Mouse (Mus musculus) ES-Bruce4 (cell line): ENCODE measurements around the gene Uxs1. TPM values are rescaled to one million over a fixed set of nuclear protein-coding genes. Genes with fewer than 3 reads are reported as not detected.

Experiments
- H3K27ac ChIP-seq: 2 replicates; pipeline ENCODE4 v1.5.1; 2012; ENCODE audit warnings: low read length, inconsistent platforms; ENCODE audit not compliant: insufficient read depth
- H3K27me3 ChIP-seq: 2 replicates; pipeline ENCODE4 v1.6.1; 2012; ENCODE audit warnings: mild to moderate bottlenecking, low read length, inconsistent platforms; ENCODE audit not compliant: control insufficient read depth, poor library complexity, insufficient read depth, severe bottlenecking
- H3K36me3 ChIP-seq: 2 replicates; pipeline ENCODE4 v1.6.1; 2012; ENCODE audit warnings: inconsistent platforms, mild to moderate bottlenecking, low read length, moderate library complexity; ENCODE audit not compliant: control insufficient read depth, poor library complexity, insufficient read depth, severe bottlenecking
- H3K4me1 ChIP-seq: one replicate; pipeline ENCODE4 v1.8.1; 2011; ENCODE audit warnings: low read length; ENCODE audit not compliant: control insufficient read depth, insufficient read depth
- H3K4me3 ChIP-seq: 2 replicates; pipeline ENCODE4 v1.5.1; 2011; ENCODE audit warnings: low read depth, mild to moderate bottlenecking, low read length
- H3K9ac ChIP-seq: 2 replicates; pipeline ENCODE4 v1.6.1; 2012; ENCODE audit warnings: low read depth, mild to moderate bottlenecking, inconsistent platforms; ENCODE audit not compliant: poor library complexity, severe bottlenecking
- H3K9me3 ChIP-seq: replicated peaks from 2 replicates; pipeline ENCODE4 v1.6.1; 2012; ENCODE audit warnings: mild to moderate bottlenecking, low read length, inconsistent platforms; ENCODE audit not compliant: control insufficient read depth, poor library complexity, insufficient read depth, severe bottlenecking
- CTCF ChIP-seq: IDR thresholded peaks from one replicate; pipeline ENCODE4 v1.8.1; 2011; ENCODE audit warnings: low read depth, low read length
- EP300 ChIP-seq: IDR thresholded peaks from 2 replicates; pipeline ENCODE4 v1.6.1; 2011; ENCODE audit warnings: low read depth, low read length; ENCODE audit not compliant: insufficient read depth
- POLR2A ChIP-seq: IDR thresholded peaks from one replicate; pipeline ENCODE4 v1.8.1; 2011; ENCODE audit warnings: low read length; ENCODE audit not compliant: insufficient read depth
- polyA plus RNA-seq: library from polyadenylated mRNA; stranded (reverse); fragments of >200 nt; gene quantifications from 2 replicates; pipeline ENCODE4 v1.2.4, GENCODE M21; 2011; ENCODE audit warnings: low read depth; ENCODE audit not compliant: missing spikeins, insufficient read depth, insufficient read length

Uxs1 gene
- polyA plus RNA-seq, 1 experiment: 24.4 TPM

GRCm38 (mm10) chr1:43737812-43738518, 89.6 kb downstream of the Uxs1 start:
- Histone ChIP-seq H3K36me3 (no peaks in the 10 kb centered on the region), H3K27ac (no peak overlapping the region), H3K9me3 (no peaks in the 10 kb centered on the region), H3K9ac (no peak overlapping the region), H3K27me3 (no peaks in the 10 kb centered on the region), H3K4me3 (no peak overlapping the region), H3K4me1 (no peaks in the 10 kb centered on the region)
- TF ChIP-seq POLR2A (no peak), CTCF (no peak), EP300 (no peak)

DNA sequence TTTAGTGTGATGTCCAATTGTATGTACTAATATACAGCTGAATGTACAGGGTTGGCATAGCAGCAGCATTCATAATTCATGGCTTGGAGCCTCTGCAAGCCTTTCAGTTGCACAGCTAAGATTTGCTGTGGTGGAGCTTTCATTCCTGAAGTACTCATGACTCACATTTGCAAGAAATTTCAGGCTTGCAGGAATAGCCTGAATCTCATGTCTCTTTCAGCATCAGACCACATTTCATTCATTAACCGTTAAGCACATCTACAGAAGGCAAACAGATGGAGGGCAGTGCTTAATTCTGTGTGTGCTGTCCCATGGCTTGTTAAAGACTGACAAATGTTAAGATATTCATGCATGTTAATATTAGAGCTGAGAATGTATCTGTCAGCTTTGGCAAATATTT, 94.9 kb downstream of the Uxs1 start:
- Histone ChIP-seq H3K36me3 (no peaks in the 10 kb centered on the region), H3K9ac (no peak overlapping the region), H3K27me3 (no peaks in the 10 kb centered on the region), H3K4me1 (no peaks in the 10 kb centered on the region), H3K9me3 (no peaks in the 10 kb centered on the region), H3K27ac (no peak overlapping the region), H3K4me3 (no peak overlapping the region)
- TF ChIP-seq CTCF: no peak
- TF ChIP-seq EP300: no peak
- no peak for TF ChIP-seq POLR2A

GRCm38 (mm10) chr1:43732100-43732499, 95.5 kb downstream of the Uxs1 start:
- Histone ChIP-seq H3K27me3 (no peaks in the 10 kb centered on the region), H3K27ac (no peak overlapping the region), H3K9ac (no peak overlapping the region), H3K36me3 (no peaks in the 10 kb centered on the region), H3K9me3 (no peaks in the 10 kb centered on the region), H3K4me1 (no peaks in the 10 kb centered on the region), H3K4me3 (no peak overlapping the region)
- TF ChIP-seq CTCF: no peak
- TF ChIP-seq EP300: no peak
- TF ChIP-seq POLR2A: no peak

GRCm38 (mm10) chr1:43730491-43730924, 97.1 kb downstream of the Uxs1 start, which contains the start of gene 1500015O10Rik:
TSS of gene 1500015O10Rik (plus strand) at chr1:43730602.
- peak within 1 kb of the TSS; percentile 19 for H3K4me3 ChIP-seq
- no peaks in the 10 kb centered on the region for H3K36me3 ChIP-seq
- no peak within 1 kb of the TSS for H3K27ac ChIP-seq
- no peak within 1 kb of the TSS for H3K9ac ChIP-seq
- H3K4me1 ChIP-seq: no peaks in the 10 kb centered on the region
- no peaks in the 10 kb centered on the region for H3K27me3 ChIP-seq
- TF ChIP-seq EP300 (no peak), CTCF (no peak), POLR2A (no peak)
- H3K9me3 ChIP-seq: no peaks in the 10 kb centered on the region

DNA sequence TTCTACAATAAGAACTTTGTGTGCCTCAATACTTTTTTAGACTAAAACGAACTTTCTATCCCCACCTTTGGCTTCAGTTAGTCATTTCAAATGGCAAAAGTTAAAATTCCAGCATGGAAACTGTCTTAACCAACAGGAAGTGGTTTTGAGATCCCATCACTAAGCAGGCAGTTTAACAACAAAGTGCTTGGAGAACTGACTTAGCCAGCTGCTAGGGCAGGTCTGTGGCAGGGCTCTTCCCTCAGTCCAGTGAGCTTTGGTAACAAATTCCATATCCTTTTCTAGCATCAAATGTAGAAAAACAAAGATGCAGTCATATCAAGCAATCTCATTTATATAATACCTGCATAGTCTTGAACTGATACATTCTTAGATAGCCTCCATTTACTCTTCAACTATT, 105.1 kb downstream of the Uxs1 start:
- Histone ChIP-seq H3K9me3 (no peaks in the 10 kb centered on the region), H3K27ac (no peak overlapping the region), H3K27me3 (no peaks in the 10 kb centered on the region; the same call in 1 of the 2 replicates), H3K36me3 (no peaks in the 10 kb centered on the region), H3K9ac (no peak overlapping the region), H3K4me3 (no peak overlapping the region), H3K4me1 (no peaks in the 10 kb centered on the region)
- TF ChIP-seq POLR2A: no peak
- TF ChIP-seq EP300: no peak
- TF ChIP-seq CTCF: no peak

- no peak overlapping the region for H3K4me3 ChIP-seq
- no peaks in the 10 kb centered on the region for H3K4me1 ChIP-seq
- no peaks in the 10 kb centered on the region for H3K36me3 ChIP-seq
- H3K27ac ChIP-seq: no peak overlapping the region
- H3K9ac ChIP-seq: no peak overlapping the region
- H3K9me3 ChIP-seq: no peaks in the 10 kb centered on the region
- H3K27me3 ChIP-seq: no peaks in the 10 kb centered on the region; the same call in 1 of the 2 replicates
- TF ChIP-seq POLR2A (no peak), EP300 (no peak), CTCF (no peak)
Measured at GRCm38 (mm10) chr1:43718793-43719192, 108.8 kb downstream of the Uxs1 start.
